Mouse (Mus musculus) stomach, postnatal 0 days (tissue): ENCODE data around the gene Fgfr2. TPM values are rescaled to one million over a fixed set of nuclear protein-coding genes. Genes with fewer than 3 reads are reported as not detected.

Experiments
- ATAC-seq: fragments of 200-750 bp; cut with Nextera tagmentation; 2 replicates; pipeline ENCODE4 v1.8.0; 2017; ENCODE audit not compliant: low FRiP score, low TSS enrichment
- DNase-seq: peaks from one replicate; pipeline ENCODE4 v3.0.0-alpha.2; 2016; ENCODE audit warnings: low spot score
- H3K27ac ChIP-seq: fragments of 300-500 bp; sonication (generic); replicated peaks from 2 replicates; pipeline ENCODE4 v1.5.1; 2014; ENCODE audit warnings: mild to moderate bottlenecking, control low read depth
- H3K27me3 ChIP-seq: fragments of 300-500 bp; sonication (generic); 2 replicates; pipeline ENCODE4 v1.6.1; 2014; ENCODE audit warnings: low read length; ENCODE audit not compliant: control insufficient read depth, insufficient read depth
- H3K36me3 ChIP-seq: fragments of 300-500 bp; sonication (generic); 2 replicates; pipeline ENCODE4 v1.6.1; 2014; ENCODE audit warnings: low read length, mixed read lengths; ENCODE audit not compliant: control insufficient read depth, insufficient read depth
- H3K4me1 ChIP-seq: fragments of 300-500 bp; sonication (generic); replicated peaks from 2 replicates; pipeline ENCODE4 v1.6.1; 2014; ENCODE audit warnings: antibody characterized with exemption; ENCODE audit not compliant: control insufficient read depth, insufficient read depth
- H3K4me2 ChIP-seq: fragments of 300-500 bp; sonication (generic); replicated peaks from 2 replicates; pipeline ENCODE4 v1.6.1; 2014; ENCODE audit warnings: low read depth, mild to moderate bottlenecking, control low read depth, moderate library complexity
- H3K4me3 ChIP-seq: fragments of 300-500 bp; sonication (generic); 2 replicates; pipeline ENCODE4 v1.5.1; 2014; ENCODE audit warnings: low read depth, low read length, control low read depth
- H3K9ac ChIP-seq: fragments of 300-500 bp; sonication (generic); 2 replicates; pipeline ENCODE4 v1.6.1; 2014; ENCODE audit warnings: mild to moderate bottlenecking, low read length, control low read depth, mixed read lengths
- H3K9me3 ChIP-seq: fragments of 300-500 bp; sonication (generic); 2 replicates; pipeline ENCODE4 v1.6.1; 2016; ENCODE audit warnings: low read length; ENCODE audit not compliant: control insufficient read depth
- CTCF ChIP-seq: IDR thresholded peaks from 2 replicates; pipeline ENCODE4 v1.5.1; 2016; ENCODE audit warnings: antibody characterized with exemption, low read depth, mild to moderate bottlenecking, moderate library complexity
- EP300 ChIP-seq: optimal IDR thresholded peaks from 2 replicates; pipeline ENCODE3; 2016; ENCODE audit warnings: antibody characterized with exemption
- WGBS: fragments of 180-500 bp; shearing (Covaris S2); extraction: QIAGEN DNeasy Blood & Tissue Kit; methylation state at CpG from one replicate; pipeline ENCODE4 v1.1.7; 2014; 5-methylcytosine and 5-hydroxymethylcytosine counted together
- polyA plus RNA-seq: library from polyadenylated mRNA; unstranded; fragments of >200 nt; fragmentation: Nextera tagmentation; extraction: Ambion mirVana; gene quantifications from 2 replicates; pipeline ENCODE4 v1.2.1, GENCODE M21; 2015

Gene Fgfr2
- polyA plus RNA-seq, 1 experiment from 2014 or later = 60.8 TPM

GRCm38 (mm10) chr7:132726106-132726861 is 396.9 kb downstream of the Fgfr2 start:
- no peaks in the 10 kb centered on the region for H3K36me3 ChIP-seq
- 49% methylated on average over 13 of the region's 13 CpGs for WGBS
- no peak overlapping the region for H3K4me3 ChIP-seq
- no peak overlapping the region for H3K4me2 ChIP-seq
- no peak for ATAC-seq
- H3K9ac ChIP-seq = no peak overlapping the region
- no peaks in the 10 kb centered on the region for H3K9me3 ChIP-seq
- H3K4me1 ChIP-seq = peaks cover 12% of the 10 kb centered on the region
- H3K27ac ChIP-seq = no peak overlapping the region
- TF ChIP-seq CTCF (no peak), EP300 (no peak)
- DNase-seq = no peak
- H3K27me3 ChIP-seq = no peaks in the 10 kb centered on the region

GRCm38 (mm10) chr7:132724501-132725062 is 398.6 kb downstream of the Fgfr2 start:
- H3K4me1 ChIP-seq = peaks cover 10% of the 10 kb centered on the region
- peak overlapping the region; percentile 13; the same call in 1 of the 2 replicates for H3K27ac ChIP-seq
- WGBS = 69% methylated on average over 5 of the region's 5 CpGs
- no peaks in the 10 kb centered on the region for H3K9me3 ChIP-seq
- ATAC-seq (no peak), DNase-seq (peak; percentile 36)
- H3K36me3 ChIP-seq = no peaks in the 10 kb centered on the region
- TF ChIP-seq CTCF = no peak
- no peak for TF ChIP-seq EP300
- H3K9ac ChIP-seq = no peak overlapping the region
- H3K4me2 ChIP-seq = no peak overlapping the region
- H3K4me3 ChIP-seq = no peak overlapping the region
- H3K27me3 ChIP-seq = no peaks in the 10 kb centered on the region

- DNase-seq (peak; percentile 54), ATAC-seq (peak; percentile 60)
- Histone ChIP-seq H3K4me3 (no peak overlapping the region), H3K36me3 (no peaks in the 10 kb centered on the region), H3K4me2 (no peak overlapping the region), H3K9me3 (no peaks in the 10 kb centered on the region), H3K9ac (no peak overlapping the region), H3K27ac (no peak overlapping the region), H3K27me3 (no peaks in the 10 kb centered on the region), H3K4me1 (peaks cover 8% of the 10 kb centered on the region)
- WGBS = 57% methylated on average over 11 of the region's 11 CpGs
- TF ChIP-seq EP300 (no peak), CTCF (no peak)
These were observed 399.2 kb downstream of the Fgfr2 start for GRCm38 (mm10) chr7:132723906-132724305.

- Histone ChIP-seq H3K4me3 (no peak overlapping the region), H3K27me3 (no peaks in the 10 kb centered on the region), H3K4me2 (no peak overlapping the region), H3K27ac (no peak overlapping the region), H3K36me3 (no peaks in the 10 kb centered on the region), H3K9ac (no peak overlapping the region), H3K9me3 (no peaks in the 10 kb centered on the region), H3K4me1 (peaks cover 8% of the 10 kb centered on the region)
- WGBS = 90% methylated on average over 12 of the region's 12 CpGs
- DNase-seq (no peak), ATAC-seq (no peak)
- TF ChIP-seq EP300 (no peak), CTCF (no peak)
These were observed 400.5 kb downstream of the Fgfr2 start for GRCm38 (mm10) chr7:132722401-132723370.

- Histone ChIP-seq H3K4me3 (no peak overlapping the region), H3K4me2 (no peak overlapping the region), H3K9me3 (no peaks in the 10 kb centered on the region), H3K36me3 (peaks cover 1% of the 10 kb centered on the region; the same call in 1 of the 2 replicates), H3K9ac (no peak overlapping the region), H3K27me3 (no peaks in the 10 kb centered on the region), H3K27ac (no peak overlapping the region), H3K4me1 (peaks cover 8% of the 10 kb centered on the region)
- WGBS = 83% methylated on average over 8 of the region's 8 CpGs
- DNase-seq = no peak
- TF ChIP-seq CTCF (no peak), EP300 (no peak)
- ATAC-seq = no peak
These were observed 402.6 kb downstream of the Fgfr2 start for GRCm38 (mm10) chr7:132720562-132720961.
